Mouse (Mus musculus) layer of hippocampus, adult 9-10 months (tissue): Measurements from ENCODE around the gene Mxra8.

ENCODE experiments used
- DNase-seq: peaks from one replicate; pipeline ENCODE4 v3.0.0; 2022; ENCODE audit warnings: low spot score

Gene Mxra8

GRCm38 (mm10) chr4:155863001-155863400 is 23.5 kb downstream of the Mxra8 start, which contains the start of gene Tas1r3:
Tas1r3 (minus strand) TSS chr4:155863362.
- no peak for DNase-seq

DNA sequence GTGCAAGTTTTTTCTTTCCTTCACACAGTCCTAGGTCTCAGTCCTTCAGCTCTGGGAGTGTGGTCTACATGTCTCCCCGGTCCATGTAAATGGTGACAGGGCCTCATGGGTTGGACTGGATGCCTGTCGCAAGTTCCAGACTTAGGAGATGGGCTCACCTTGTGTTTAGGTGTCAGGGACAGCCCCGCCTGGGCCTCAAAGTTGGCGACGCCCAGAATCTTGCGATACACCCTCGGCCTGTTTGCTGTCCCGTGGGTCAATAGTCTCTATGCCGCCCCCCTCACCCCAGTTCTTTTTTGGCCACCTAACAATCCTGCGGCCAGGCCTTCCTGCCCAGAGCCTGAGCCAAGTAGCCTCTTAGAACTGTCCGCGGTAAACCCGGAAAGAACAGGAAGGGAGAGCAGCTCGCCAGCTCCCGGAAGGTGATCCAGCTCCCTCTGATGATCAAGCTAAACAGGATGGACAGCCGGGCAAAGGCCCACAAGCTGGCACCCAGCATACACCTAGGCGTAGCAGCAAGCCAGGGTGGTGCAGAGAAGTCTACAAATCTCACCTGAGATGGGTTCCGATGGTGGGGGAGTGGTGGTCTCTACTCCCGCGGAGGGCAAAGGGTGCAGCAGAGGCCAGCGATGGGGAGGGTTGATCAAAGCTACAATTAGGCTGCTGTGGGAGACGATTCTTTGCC is 29.3 kb downstream of the Mxra8 start:
- no peak for DNase-seq

GRCm38 (mm10) chr4:155869317-155870033 is 30.0 kb downstream of the Mxra8 start, which contains the start of the genes Cptp and Ints11:
Cptp (minus strand) TSS chr4:155869440.
Ints11 (plus strand) TSS chr4:155869546.
- DNase-seq: peak; percentile 84

- DNase-seq: no peak
Observed at GRCm38 (mm10) chr4:155871404-155871803, 31.9 kb downstream of the Mxra8 start.

- DNase-seq: no peak
Observed at GRCm38 (mm10) chr4:155883587-155883986, 44.1 kb downstream of the Mxra8 start.

- no peak for DNase-seq
Observed at GRCm38 (mm10) chr4:155886330-155886729, 46.9 kb downstream of the Mxra8 start.

GRCm38 (mm10) chr4:155887674-155888073 is 48.2 kb downstream of the Mxra8 start:
- DNase-seq: no peak

GRCm38 (mm10) chr4:155888181-155888580 is 48.7 kb downstream of the Mxra8 start:
- no peak for DNase-seq

DNA sequence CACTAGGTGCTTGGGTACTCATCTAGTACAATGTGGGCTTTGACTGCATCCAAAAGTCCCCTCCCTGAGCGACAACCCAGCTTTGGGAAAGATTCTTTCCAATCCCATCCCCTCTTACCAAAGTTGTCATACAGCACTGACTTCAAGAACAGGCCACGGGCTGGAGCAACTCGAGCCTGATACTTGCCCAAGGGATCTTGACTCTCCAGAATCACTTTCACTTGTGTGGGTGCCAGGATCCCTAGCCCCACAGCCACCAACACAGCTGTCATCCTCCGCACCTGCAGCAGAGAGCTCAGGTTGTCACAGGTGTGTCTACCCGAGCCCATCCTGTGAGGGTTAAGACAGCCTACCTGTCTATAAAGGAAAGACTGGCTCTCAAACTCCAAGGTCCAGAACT is 49.8 kb downstream of the Mxra8 start:
- no peak for DNase-seq

- DNase-seq: no peak
Observed at GRCm38 (mm10) chr4:155891011-155891471, 51.6 kb downstream of the Mxra8 start.

DNA sequence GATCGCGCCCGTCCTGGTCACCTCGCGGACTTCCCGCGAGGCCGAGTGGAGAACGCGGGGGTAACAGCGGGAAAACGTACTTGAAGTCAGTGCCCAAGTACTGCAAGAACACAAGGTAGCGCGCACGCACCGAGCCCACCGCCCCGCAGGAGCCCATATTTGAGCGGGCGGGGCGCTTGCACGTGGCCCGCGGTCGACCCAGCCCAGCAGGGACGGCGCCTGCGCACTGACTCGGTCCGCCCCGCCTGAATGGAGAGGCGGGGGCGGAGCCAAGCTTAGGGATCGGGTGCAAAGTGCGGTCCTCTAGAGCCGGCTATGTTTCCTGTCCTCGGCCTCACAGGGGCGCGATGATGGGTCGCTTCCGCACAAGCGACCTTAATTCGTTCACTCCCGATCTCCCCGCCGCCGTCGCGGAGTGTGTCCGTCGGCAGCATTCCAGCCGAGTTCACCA is 52.1 kb downstream of the Mxra8 start, which contains the start of the genes Pusl1 and Acap3:
Gene Pusl1 (minus strand): TSS at position 231 of the 451 bp plus-strand sequence.
Gene Acap3 (plus strand): TSS at position 272 of the 451 bp plus-strand sequence.
- DNase-seq: peak; percentile 90

- DNase-seq: no peak
Observed at GRCm38 (mm10) chr4:155892017-155892416, 52.5 kb downstream of the Mxra8 start.

- no peak for DNase-seq
Observed at GRCm38 (mm10) chr4:155892438-155893211, 53.1 kb downstream of the Mxra8 start.

- no peak for DNase-seq
Observed at GRCm38 (mm10) chr4:155893212-155893690, 53.8 kb downstream of the Mxra8 start.
